Mouse (Mus musculus) hindbrain, embryonic 10.5 days (tissue): ENCODE results near the gene Sav1. TPM values are rescaled to one million over a fixed set of nuclear protein-coding genes. Genes with fewer than 3 reads are reported as not detected.

Experiments used
- DNase-seq: peaks from one replicate; pipeline ENCODE4 v3.0.0-alpha.2; 2017; ENCODE audit warnings: low spot score
- H3K27ac ChIP-seq: fragments of 300-500 bp; sonication (generic); 2 replicates; pipeline ENCODE4 v1.5.1; 2016; ENCODE audit warnings: mild to moderate bottlenecking, moderate library complexity
- H3K27me3 ChIP-seq: fragments of 300-500 bp; sonication (generic); 2 replicates; pipeline ENCODE4 v1.6.1; 2016; ENCODE audit warnings: mild to moderate bottlenecking; ENCODE audit not compliant: poor library complexity, insufficient read depth, severe bottlenecking
- H3K36me3 ChIP-seq: fragments of 300-500 bp; sonication (generic); 2 replicates; pipeline ENCODE4 v1.6.1; 2016; ENCODE audit warnings: mild to moderate bottlenecking, moderate library complexity
- H3K4me1 ChIP-seq: fragments of 300-500 bp; sonication (generic); replicated peaks from 2 replicates; pipeline ENCODE4 v1.6.1; 2016; ENCODE audit warnings: mild to moderate bottlenecking
- H3K4me3 ChIP-seq: fragments of 300-500 bp; sonication (generic); 2 replicates; pipeline ENCODE4 v1.5.1; 2016; ENCODE audit warnings: mild to moderate bottlenecking, moderate library complexity
- H3K9me3 ChIP-seq: fragments of 300-500 bp; sonication (generic); 2 replicates; pipeline ENCODE4 v1.6.1; 2016; ENCODE audit warnings: mild to moderate bottlenecking, moderate library complexity
- WGBS: fragments of 180-500 bp; shearing (Covaris S2); methylation state at CpG from one replicate; pipeline ENCODE4 v1.1.7; 2016; 5-methylcytosine and 5-hydroxymethylcytosine counted together
- polyA plus RNA-seq: library from polyadenylated mRNA; unstranded; fragments of >200 nt; fragmentation: Nextera tagmentation; extraction: Ambion mirVana; gene quantifications from 2 replicates; pipeline ENCODE4 v1.2.1, GENCODE M21; 2016

Sav1 gene
- polyA plus RNA-seq, 1 experiment from 2014 or later = 5.4 TPM

- Histone ChIP-seq H3K27ac (no peak overlapping the region), H3K27me3 (no peaks in the 10 kb centered on the region), H3K4me3 (no peak overlapping the region), H3K9me3 (no peaks in the 10 kb centered on the region), H3K4me1 (peaks cover 7% of the 10 kb centered on the region), H3K36me3 (peaks cover 27% of the 10 kb centered on the region)
- 55% methylated on average over 1 of the region's 1 CpGs for WGBS
- no peak for DNase-seq
These were observed 45.0 kb downstream of the Sav1 start for GRCm38 (mm10) chr12:69941655-69942329.

GRCm38 (mm10) chr12:69939291-69939690, 47.5 kb downstream of the Sav1 start:
- H3K4me3 ChIP-seq = no peak overlapping the region
- DNase-seq = no peak
- no peaks in the 10 kb centered on the region for H3K9me3 ChIP-seq
- H3K27me3 ChIP-seq = no peaks in the 10 kb centered on the region
- H3K27ac ChIP-seq = no peak overlapping the region
- 55% methylated on average over 2 of the region's 2 CpGs for WGBS
- H3K4me1 ChIP-seq = peaks cover 7% of the 10 kb centered on the region
- H3K36me3 ChIP-seq = peaks cover 25% of the 10 kb centered on the region

GRCm38 (mm10) chr12:69937731-69938130, 49.1 kb downstream of the Sav1 start:
- Histone ChIP-seq H3K27ac (no peak overlapping the region), H3K36me3 (peaks cover 25% of the 10 kb centered on the region), H3K4me3 (no peak overlapping the region), H3K4me1 (peaks cover 7% of the 10 kb centered on the region), H3K9me3 (no peaks in the 10 kb centered on the region), H3K27me3 (no peaks in the 10 kb centered on the region)
- 67% methylated on average over 5 of the region's 5 CpGs for WGBS
- DNase-seq = no peak

- 59% methylated on average over 7 of the region's 7 CpGs for WGBS
- Histone ChIP-seq H3K4me1 (no peaks in the 10 kb centered on the region), H3K4me3 (no peak overlapping the region), H3K27ac (no peak overlapping the region), H3K36me3 (peaks cover 9% of the 10 kb centered on the region; the same call in 1 of the 2 replicates), H3K27me3 (no peaks in the 10 kb centered on the region), H3K9me3 (no peaks in the 10 kb centered on the region)
- DNase-seq = no peak
These were observed 60.1 kb downstream of the Sav1 start for GRCm38 (mm10) chr12:69926716-69927115.

- no peaks in the 10 kb centered on the region for H3K4me1 ChIP-seq
- 14% methylated on average over 5 of the region's 5 CpGs for WGBS
- peak; percentile 37 for DNase-seq
These were observed 62.8 kb downstream of the Sav1 start for GRCm38 (mm10) chr12:69924012-69924411.

GRCm38 (mm10) chr12:69923603-69924002, 63.2 kb downstream of the Sav1 start:
- 56% methylated on average over 3 of the region's 3 CpGs for WGBS
- H3K4me3 ChIP-seq = no peak overlapping the region
- no peak for DNase-seq
- peaks cover 9% of the 10 kb centered on the region; the same call in 1 of the 2 replicates for H3K36me3 ChIP-seq
- no peaks in the 10 kb centered on the region for H3K4me1 ChIP-seq
- H3K27me3 ChIP-seq = no peaks in the 10 kb centered on the region
- no peaks in the 10 kb centered on the region for H3K9me3 ChIP-seq
- H3K27ac ChIP-seq = no peak overlapping the region

More at GRCm38 (mm10) chr12:69924012-69924411, 62.8 kb downstream of the Sav1 start:
- H3K9me3 ChIP-seq = no peaks in the 10 kb centered on the region
- H3K27me3 ChIP-seq = no peaks in the 10 kb centered on the region
- no peak overlapping the region for H3K4me3 ChIP-seq
- no peak overlapping the region for H3K27ac ChIP-seq
- H3K36me3 ChIP-seq = peaks cover 9% of the 10 kb centered on the region; the same call in 1 of the 2 replicates

- Histone ChIP-seq H3K9me3 (no peaks in the 10 kb centered on the region), H3K4me1 (no peaks in the 10 kb centered on the region), H3K36me3 (peaks cover 9% of the 10 kb centered on the region; the same call in 1 of the 2 replicates), H3K27me3 (no peaks in the 10 kb centered on the region), H3K4me3 (no peak overlapping the region), H3K27ac (no peak overlapping the region)
- WGBS = 89% methylated on average over 3 of the region's 3 CpGs
- no peak for DNase-seq
These were observed 63.7 kb downstream of the Sav1 start for GRCm38 (mm10) chr12:69923128-69923527.

- no peak overlapping the region for H3K4me3 ChIP-seq
- H3K27me3 ChIP-seq = no peaks in the 10 kb centered on the region
- DNase-seq = no peak
- no peak overlapping the region for H3K27ac ChIP-seq
- H3K36me3 ChIP-seq = peaks cover 4% of the 10 kb centered on the region; the same call in 1 of the 2 replicates
- no peaks in the 10 kb centered on the region for H3K9me3 ChIP-seq
- WGBS = 89% methylated on average over 1 of the region's 1 CpGs
- H3K4me1 ChIP-seq = no peaks in the 10 kb centered on the region
These were observed 64.7 kb downstream of the Sav1 start for GRCm38 (mm10) chr12:69922099-69922498.

GRCm38 (mm10) chr12:69917870-69918269, 68.9 kb downstream of the Sav1 start:
- Histone ChIP-seq H3K9me3 (no peaks in the 10 kb centered on the region), H3K36me3 (no peaks in the 10 kb centered on the region), H3K27me3 (no peaks in the 10 kb centered on the region), H3K4me1 (no peaks in the 10 kb centered on the region), H3K27ac (no peak overlapping the region), H3K4me3 (no peak overlapping the region)
- WGBS = 82% methylated on average over 2 of the region's 2 CpGs
- DNase-seq = no peak

Other genes with a start within 250 kb of the Sav1 start
- gene Cdkl1, start 195.7 kb downstream of the Sav1 start, polyA plus RNA-seq = 0.62 and 0.71 TPM in 2 replicates
- gene Atl1, start 94.4 kb downstream of the Sav1 start, polyA plus RNA-seq = 22.5 and 45.8 TPM in 2 replicates
- 23.2 and 25.2 TPM in 2 replicates for gene Map4k5, start 93.8 kb downstream of the Sav1 start, polyA plus RNA-seq
- gene Nin, start 126.7 kb upstream of the Sav1 start, polyA plus RNA-seq = 10.3 and 13.7 TPM in 2 replicates
- not detected in 2 replicates for gene Abhd12b, start 167.1 kb upstream of the Sav1 start, polyA plus RNA-seq
- 9.3 and 10.0 TPM in 2 replicates for gene Pygl, start 244.5 kb upstream of the Sav1 start, polyA plus RNA-seq